Mouse (Mus musculus) stomach, embryonic 16.5 days (tissue): ENCODE data around the gene Ablim1. TPM values are rescaled to one million over a fixed set of nuclear protein-coding genes. Genes with fewer than 3 reads are reported as not detected.

ENCODE experiments used
- ATAC-seq: fragments of 200-750 bp; cut with Nextera tagmentation; 2 replicates; pipeline ENCODE4 v1.8.0; 2017; ENCODE audit warnings: moderate number of reproducible peaks, moderate TSS enrichment; ENCODE audit not compliant: insufficient read depth, low FRiP score
- H3K27ac ChIP-seq: fragments of 300-500 bp; sonication (generic); 2 replicates; pipeline ENCODE4 v1.5.1; 2014; ENCODE audit warnings: low read length
- H3K27me3 ChIP-seq: fragments of 300-500 bp; sonication (generic); 2 replicates; pipeline ENCODE4 v1.6.1; 2014; ENCODE audit warnings: low read length, control low read depth, mixed read lengths; ENCODE audit not compliant: control insufficient read depth, insufficient read depth
- H3K36me3 ChIP-seq: fragments of 300-500 bp; sonication (generic); 2 replicates; pipeline ENCODE4 v1.6.1; 2014; ENCODE audit warnings: low read length; ENCODE audit not compliant: control insufficient read depth, insufficient read depth
- H3K4me1 ChIP-seq: fragments of 300-500 bp; sonication (generic); 2 replicates; pipeline ENCODE4 v1.6.1; 2014; ENCODE audit warnings: low read length, control low read depth, mixed read lengths; ENCODE audit not compliant: control insufficient read depth, insufficient read depth
- H3K4me2 ChIP-seq: fragments of 300-500 bp; sonication (generic); 2 replicates; pipeline ENCODE4 v1.6.1; 2014; ENCODE audit warnings: low read depth, low read length, mixed read lengths
- H3K4me3 ChIP-seq: fragments of 300-500 bp; sonication (generic); replicated peaks from 2 replicates; pipeline ENCODE4 v1.5.1; 2014; ENCODE audit warnings: mild to moderate bottlenecking, low read length
- H3K9ac ChIP-seq: fragments of 300-500 bp; sonication (generic); 2 replicates; pipeline ENCODE4 v1.6.1; 2014; ENCODE audit warnings: low read length
- H3K9me3 ChIP-seq: fragments of 300-500 bp; sonication (generic); replicated peaks from 2 replicates; pipeline ENCODE4 v1.6.1; 2016; ENCODE audit warnings: low read length, control low read depth; ENCODE audit not compliant: control insufficient read depth
- WGBS: fragments of 180-500 bp; shearing (Covaris S2); extraction: QIAGEN DNeasy Blood & Tissue Kit; methylation state at CpG from one replicate; pipeline ENCODE4 v1.1.7; 2014; 5-methylcytosine and 5-hydroxymethylcytosine counted together
- polyA plus RNA-seq: library from polyadenylated mRNA; unstranded; fragments of >200 nt; fragmentation: Nextera tagmentation; extraction: Ambion mirVana; gene quantifications from 2 replicates; pipeline ENCODE4 v1.2.1, GENCODE M21; 2015

Ablim1 gene
- polyA plus RNA-seq, 1 experiment from 2014 or later: 66.5 TPM

- WGBS: 83% methylated on average over 20 of the region's 20 CpGs
- Histone ChIP-seq H3K9me3 (no peaks in the 10 kb centered on the region), H3K9ac (no peak overlapping the region), H3K27me3 (no peaks in the 10 kb centered on the region), H3K4me2 (peak overlapping the region; percentile 77), H3K4me3 (no peak overlapping the region), H3K27ac (0 out of 2 replicates have a peak overlapping the region, but pooled peaks have one; percentile 1), H3K36me3 (no peaks in the 10 kb centered on the region), H3K4me1 (peaks cover 34% of the 10 kb centered on the region)
- no peak for ATAC-seq
Measured at GRCm38 (mm10) chr19:57358836-57359598, 44.3 kb upstream of the Ablim1 start.

DNA sequence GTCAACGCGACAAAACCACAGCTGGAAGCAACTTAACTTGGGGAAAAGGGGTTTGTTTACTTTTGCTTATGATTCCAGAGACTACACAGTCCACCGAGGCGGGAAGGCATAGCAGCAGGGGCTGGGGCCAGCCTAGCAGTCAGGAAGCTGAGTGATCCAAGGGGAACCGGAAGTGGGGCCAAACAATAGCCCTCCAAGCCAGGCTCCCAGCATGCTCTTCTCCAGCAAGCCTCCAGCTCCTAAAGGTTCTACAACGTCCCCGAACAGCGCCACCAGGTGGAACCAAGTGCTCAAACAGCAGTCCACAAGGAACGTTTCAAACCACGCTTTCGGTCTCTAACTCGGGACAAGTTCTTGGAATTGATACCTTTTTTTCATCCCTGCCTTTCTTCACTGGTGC lies 43.6 kb upstream of the Ablim1 start:
- H3K27ac ChIP-seq: peak overlapping the region; percentile 56; the same call in 1 of the 2 replicates
- ATAC-seq: no peak
- H3K4me2 ChIP-seq: peak overlapping the region; percentile 77
- H3K4me3 ChIP-seq: peak overlapping the region; percentile 2; the same call in 1 of the 2 replicates
- 54% methylated on average over 12 of the region's 12 CpGs for WGBS
- no peaks in the 10 kb centered on the region for H3K9me3 ChIP-seq
- H3K9ac ChIP-seq: peak overlapping the region; percentile 55
- no peaks in the 10 kb centered on the region for H3K36me3 ChIP-seq
- H3K27me3 ChIP-seq: no peaks in the 10 kb centered on the region
- peaks cover 29% of the 10 kb centered on the region for H3K4me1 ChIP-seq

- ATAC-seq: no peak
- 81% methylated on average over 5 of the region's 5 CpGs for WGBS
Measured at GRCm38 (mm10) chr19:57357811-57358210, 43.1 kb upstream of the Ablim1 start.

DNA sequence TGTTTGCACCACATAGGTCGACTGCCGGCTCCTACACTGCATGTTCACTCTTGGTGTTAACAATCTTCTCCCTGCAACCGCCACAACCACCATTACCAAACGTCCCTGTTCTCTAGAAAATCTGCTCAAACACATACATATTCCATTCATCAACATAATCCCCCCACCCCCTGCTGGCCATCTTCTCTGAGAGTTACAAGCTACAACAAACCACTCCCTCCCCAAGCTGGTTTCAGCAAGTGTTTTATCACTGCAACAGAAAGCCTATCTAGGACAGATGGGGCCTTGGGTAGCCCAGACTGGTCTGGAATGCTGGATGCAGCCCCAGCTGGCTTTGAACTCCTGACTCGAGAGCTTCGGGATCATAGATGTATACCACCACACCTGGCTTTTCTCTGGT lies 42.5 kb upstream of the Ablim1 start:
- no peak for ATAC-seq
- no peak overlapping the region for H3K27ac ChIP-seq
- H3K9me3 ChIP-seq: no peaks in the 10 kb centered on the region
- no peak overlapping the region for H3K4me2 ChIP-seq
- H3K4me3 ChIP-seq: no peak overlapping the region
- no peak overlapping the region for H3K9ac ChIP-seq
- H3K36me3 ChIP-seq: no peaks in the 10 kb centered on the region
- whole genome bisulfite sequencing: 77% methylated on average over 6 of the region's 6 CpGs
- H3K27me3 ChIP-seq: no peaks in the 10 kb centered on the region
- H3K4me1 ChIP-seq: peaks cover 20% of the 10 kb centered on the region

More at GRCm38 (mm10) chr19:57357811-57358210, 43.1 kb upstream of the Ablim1 start:
- peak overlapping the region; percentile 2; the same call in 1 of the 2 replicates for H3K4me3 ChIP-seq
- peaks cover 25% of the 10 kb centered on the region for H3K4me1 ChIP-seq
- H3K4me2 ChIP-seq: peak overlapping the region; percentile 77
- peak overlapping the region; percentile 55 for H3K9ac ChIP-seq
- H3K36me3 ChIP-seq: no peaks in the 10 kb centered on the region
- peak overlapping the region; percentile 56; the same call in 1 of the 2 replicates for H3K27ac ChIP-seq
- H3K9me3 ChIP-seq: no peaks in the 10 kb centered on the region
- no peaks in the 10 kb centered on the region for H3K27me3 ChIP-seq

GRCm38 (mm10) chr19:57356273-57356672 lies 41.6 kb upstream of the Ablim1 start:
- Histone ChIP-seq H3K27ac (peak overlapping the region; percentile 69), H3K9ac (0 out of 2 replicates have a peak overlapping the region, but pooled peaks have one; percentile 18), H3K4me3 (no peak overlapping the region), H3K4me2 (peak overlapping the region; percentile 7; the same call in 1 of the 2 replicates), H3K4me1 (peaks cover 20% of the 10 kb centered on the region), H3K27me3 (no peaks in the 10 kb centered on the region), H3K9me3 (no peaks in the 10 kb centered on the region), H3K36me3 (no peaks in the 10 kb centered on the region)
- 41% methylated on average over 7 of the region's 7 CpGs for WGBS
- ATAC-seq: no peak

- Histone ChIP-seq H3K9me3 (no peaks in the 10 kb centered on the region), H3K36me3 (no peaks in the 10 kb centered on the region), H3K4me2 (peak overlapping the region; percentile 7; the same call in 1 of the 2 replicates), H3K27me3 (no peaks in the 10 kb centered on the region), H3K9ac (0 out of 2 replicates have a peak overlapping the region, but pooled peaks have one; percentile 18), H3K4me3 (no peak overlapping the region), H3K4me1 (peaks cover 20% of the 10 kb centered on the region), H3K27ac (peak overlapping the region; percentile 69)
- WGBS: 55% methylated on average over 16 of the region's 16 CpGs
- ATAC-seq: peak; percentile 25; the same call in 1 of the 2 replicates
Measured at GRCm38 (mm10) chr19:57355451-57356251, 40.9 kb upstream of the Ablim1 start.

- no peaks in the 10 kb centered on the region for H3K27me3 ChIP-seq
- H3K27ac ChIP-seq: 0 out of 2 replicates have a peak overlapping the region, but pooled peaks have one; percentile 4
- no peak for ATAC-seq
- no peaks in the 10 kb centered on the region for H3K36me3 ChIP-seq
- H3K9me3 ChIP-seq: no peaks in the 10 kb centered on the region
- peaks cover 20% of the 10 kb centered on the region for H3K4me1 ChIP-seq
- WGBS: 71% methylated on average over 6 of the region's 6 CpGs
- no peak overlapping the region for H3K4me2 ChIP-seq
- no peak overlapping the region for H3K9ac ChIP-seq
- no peak overlapping the region for H3K4me3 ChIP-seq
Measured at GRCm38 (mm10) chr19:57354715-57355114, 40.0 kb upstream of the Ablim1 start.

GRCm38 (mm10) chr19:57354050-57354449 lies 39.3 kb upstream of the Ablim1 start:
- Histone ChIP-seq H3K27ac (no peak overlapping the region), H3K9me3 (no peaks in the 10 kb centered on the region), H3K4me2 (no peak overlapping the region), H3K36me3 (no peaks in the 10 kb centered on the region), H3K9ac (no peak overlapping the region), H3K27me3 (no peaks in the 10 kb centered on the region), H3K4me1 (peaks cover 20% of the 10 kb centered on the region), H3K4me3 (no peak overlapping the region)
- WGBS: 94% methylated on average over 11 of the region's 11 CpGs
- no peak for ATAC-seq

- no peaks in the 10 kb centered on the region for H3K36me3 ChIP-seq
- no peak overlapping the region for H3K4me2 ChIP-seq
- H3K4me1 ChIP-seq: peaks cover 15% of the 10 kb centered on the region
- H3K9ac ChIP-seq: no peak overlapping the region
- H3K27me3 ChIP-seq: no peaks in the 10 kb centered on the region
- H3K4me3 ChIP-seq: no peak overlapping the region
- 80% methylated on average over 10 of the region's 10 CpGs for WGBS
- no peaks in the 10 kb centered on the region for H3K9me3 ChIP-seq
- no peak overlapping the region for H3K27ac ChIP-seq
- ATAC-seq: no peak
Measured at GRCm38 (mm10) chr19:57353228-57353627, 38.5 kb upstream of the Ablim1 start.
